Mouse (Mus musculus) E14TG2a.4 (cell line): ENCODE data around the gene Adk.

Source experiments
- CTCF ChIP-seq: conservative IDR thresholded peaks from 2 replicates; pipeline ENCODE4 v1.5.1; 2014; ENCODE audit warnings: low read length
- NANOG ChIP-seq: IDR thresholded peaks from 2 replicates; pipeline ENCODE4 v1.6.1; 2014; ENCODE audit warnings: borderline replicate concordance, low read length, mixed read lengths
- POU5F1 ChIP-seq: IDR thresholded peaks from 2 replicates; pipeline ENCODE4 v1.6.1; 2014; ENCODE audit warnings: low read length, borderline replicate concordance

- TF ChIP-seq CTCF: no peak
- TF ChIP-seq NANOG: no peak
- TF ChIP-seq POU5F1: no peak
These were observed 139.6 kb downstream of the Adk start for GRCm38 (mm10) chr14:21191966-21192365.
